Mouse (Mus musculus): ENCODE measurements at regions not wholly inside any gene's neighbourhood (a gene's known extent, or its start where the extent isn't known, plus 50 kb on each side); places are given as distances from the start of the nearest gene placed in this dataset.

GRCm38 (mm10) chr11:41491279-41491678 lies 509.4 kb downstream of the Gabrg2 start:
- WGBS: 95% methylated on average over 3 of the region's 3 CpGs
- Histone ChIP-seq H3K9me3 (ENCODE audit: control insufficient read depth, low read length) (no peaks in the 10 kb centered on the region), H3K36me3 (ENCODE audit: control insufficient read depth, insufficient read depth, low read length) (no peaks in the 10 kb centered on the region), H3K27me3 (ENCODE audit: control insufficient read depth, insufficient read depth, low read length) (no peaks in the 10 kb centered on the region), H3K4me1 (ENCODE audit: control insufficient read depth, insufficient read depth, low read length) (peaks cover 5% of the 10 kb centered on the region), H3K27ac (replicated peaks; ENCODE audit: low read depth, low read length) (no peak overlapping the region), H3K4me2 (replicated peaks; ENCODE audit: low read depth, low read length, severe bottlenecking) (no peak overlapping the region), H3K4me3 (replicated peaks; ENCODE audit: low read length) (no peak overlapping the region), H3K9ac (ENCODE audit: low read depth, low read length, severe bottlenecking) (no peak overlapping the region)
- no peak for ATAC-seq (ENCODE audit: low FRiP score, low read depth)
- DNase-seq (ENCODE audit: low spot score): no peak
- TF ChIP-seq POLR2A (IDR thresholded peaks at IDR 0.05; ENCODE audit: borderline replicate concordance, extremely low read depth, insufficient read depth, insufficient read length): no peak

GRCm38 (mm10) chr11:41483881-41484280 lies 516.8 kb downstream of the Gabrg2 start:
- Histone ChIP-seq H3K4me3 (replicated peaks; ENCODE audit: low read length) (no peak overlapping the region), H3K9ac (ENCODE audit: low read depth, low read length, severe bottlenecking) (no peak overlapping the region), H3K27me3 (ENCODE audit: control insufficient read depth, insufficient read depth, low read length) (no peaks in the 10 kb centered on the region), H3K4me1 (ENCODE audit: control insufficient read depth, insufficient read depth, low read length) (no peaks in the 10 kb centered on the region), H3K36me3 (ENCODE audit: control insufficient read depth, insufficient read depth, low read length) (no peaks in the 10 kb centered on the region), H3K27ac (replicated peaks; ENCODE audit: low read depth, low read length) (no peak overlapping the region), H3K4me2 (replicated peaks; ENCODE audit: low read depth, low read length, severe bottlenecking) (no peak overlapping the region), H3K9me3 (ENCODE audit: control insufficient read depth, low read length) (no peaks in the 10 kb centered on the region)
- 30% methylated on average over 1 of the region's 1 CpGs for WGBS
- no peak for DNase-seq (ENCODE audit: low spot score)
- ATAC-seq (ENCODE audit: low FRiP score, low read depth): no peak
- TF ChIP-seq POLR2A (IDR thresholded peaks at IDR 0.05; ENCODE audit: borderline replicate concordance, extremely low read depth, insufficient read depth, insufficient read length): no peak

GRCm38 (mm10) chr11:41470938-41471633 lies 529.6 kb downstream of the Gabrg2 start:
- ATAC-seq (ENCODE audit: low FRiP score, low read depth): no peak
- no peak for TF ChIP-seq POLR2A (IDR thresholded peaks at IDR 0.05; ENCODE audit: borderline replicate concordance, extremely low read depth, insufficient read depth, insufficient read length)
- H3K36me3 ChIP-seq (ENCODE audit: control insufficient read depth, insufficient read depth, low read length): no peaks in the 10 kb centered on the region
- H3K4me2 ChIP-seq (replicated peaks; ENCODE audit: low read depth, low read length, severe bottlenecking): no peak overlapping the region
- no peaks in the 10 kb centered on the region for H3K9me3 ChIP-seq (ENCODE audit: control insufficient read depth, low read length)
- no peak overlapping the region for H3K27ac ChIP-seq (replicated peaks; ENCODE audit: low read depth, low read length)
- WGBS: 66% methylated on average over 1 of the region's 1 CpGs
- no peak overlapping the region for H3K9ac ChIP-seq (ENCODE audit: low read depth, low read length, severe bottlenecking)
- no peak overlapping the region for H3K4me3 ChIP-seq (replicated peaks; ENCODE audit: low read length)
- H3K27me3 ChIP-seq (ENCODE audit: control insufficient read depth, insufficient read depth, low read length): no peaks in the 10 kb centered on the region
- H3K4me1 ChIP-seq (ENCODE audit: control insufficient read depth, insufficient read depth, low read length): no peaks in the 10 kb centered on the region
- no peak for DNase-seq (ENCODE audit: low spot score)

- DNase-seq (ENCODE audit: low spot score) (no peak), ATAC-seq (ENCODE audit: low FRiP score, low read depth) (no peak)
These were observed 533.3 kb downstream of the Gabrg2 start for GRCm38 (mm10) chr11:41467330-41467729.

GRCm38 (mm10) chr11:41433846-41434245 lies 566.8 kb downstream of the Gabrg2 start:
- no peak overlapping the region for H3K4me2 ChIP-seq (replicated peaks; ENCODE audit: low read depth, low read length, severe bottlenecking)
- WGBS: 72% methylated on average over 3 of the region's 3 CpGs

More at GRCm38 (mm10) chr11:41467330-41467729, 533.3 kb downstream of the Gabrg2 start:
- no peaks in the 10 kb centered on the region for H3K36me3 ChIP-seq (ENCODE audit: control insufficient read depth, insufficient read depth, low read length)
- no peaks in the 10 kb centered on the region for H3K4me1 ChIP-seq (ENCODE audit: control insufficient read depth, insufficient read depth, low read length)
- no peak for TF ChIP-seq POLR2A (IDR thresholded peaks at IDR 0.05; ENCODE audit: borderline replicate concordance, extremely low read depth, insufficient read depth, insufficient read length)
- no peak overlapping the region for H3K4me3 ChIP-seq (replicated peaks; ENCODE audit: low read length)
- no peaks in the 10 kb centered on the region for H3K27me3 ChIP-seq (ENCODE audit: control insufficient read depth, insufficient read depth, low read length)
- no peak overlapping the region for H3K27ac ChIP-seq (replicated peaks; ENCODE audit: low read depth, low read length)
- no peak overlapping the region for H3K9ac ChIP-seq (ENCODE audit: low read depth, low read length, severe bottlenecking)
- 68% methylated on average over 2 of the region's 2 CpGs for WGBS
- no peak overlapping the region for H3K4me2 ChIP-seq (replicated peaks; ENCODE audit: low read depth, low read length, severe bottlenecking)
- no peaks in the 10 kb centered on the region for H3K9me3 ChIP-seq (ENCODE audit: control insufficient read depth, low read length)

More at GRCm38 (mm10) chr11:41433846-41434245, 566.8 kb downstream of the Gabrg2 start:
- Histone ChIP-seq H3K36me3 (ENCODE audit: control insufficient read depth, insufficient read depth, low read length) (no peaks in the 10 kb centered on the region), H3K4me3 (replicated peaks; ENCODE audit: low read length) (no peak overlapping the region), H3K27me3 (ENCODE audit: control insufficient read depth, insufficient read depth, low read length) (no peaks in the 10 kb centered on the region), H3K4me1 (ENCODE audit: control insufficient read depth, insufficient read depth, low read length) (no peaks in the 10 kb centered on the region), H3K9ac (ENCODE audit: low read depth, low read length, severe bottlenecking) (no peak overlapping the region), H3K9me3 (ENCODE audit: control insufficient read depth, low read length) (no peaks in the 10 kb centered on the region), H3K27ac (replicated peaks; ENCODE audit: low read depth, low read length) (no peak overlapping the region)
- DNase-seq (ENCODE audit: low spot score) (no peak), ATAC-seq (ENCODE audit: low FRiP score, low read depth) (no peak)
- TF ChIP-seq POLR2A (IDR thresholded peaks at IDR 0.05; ENCODE audit: borderline replicate concordance, extremely low read depth, insufficient read depth, insufficient read length): no peak
